Mouse (Mus musculus): ENCODE data around the gene Mul1. TPM values are rescaled to one million over a fixed set of nuclear protein-coding genes. Genes with fewer than 3 reads are reported as not detected.
"Not testable (repeated sequence)": the region's sequence is repeated elsewhere in the genome, so short reads cannot be mapped to it uniquely, and the experiment has no call there.

The Mul1 gene
- polyA plus RNA-seq, 1 experiment from 2014 or later = 20.1 TPM

DNA sequence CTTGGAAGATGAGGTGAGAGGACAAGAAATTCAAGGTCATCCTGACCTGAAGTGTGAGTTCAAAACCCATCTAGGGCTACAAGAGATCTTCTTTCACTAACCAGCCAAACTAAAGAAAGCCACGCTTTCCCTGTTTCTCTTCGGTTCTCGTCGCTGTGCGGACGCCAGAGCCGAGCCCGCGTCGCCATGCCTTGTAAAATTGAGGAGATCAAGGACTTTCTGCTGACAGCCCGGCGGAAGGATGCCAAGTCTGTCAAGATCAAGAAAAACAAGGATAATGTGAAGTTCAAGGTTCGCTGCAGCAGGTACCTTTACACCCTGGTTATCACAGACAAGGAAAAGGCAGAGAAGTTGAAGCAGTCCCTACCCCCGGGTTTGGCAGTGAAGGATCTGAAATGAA is 8.9 kb upstream of the Mul1 start:
- not testable (repeated sequence) for H3K9me3 ChIP-seq (ENCODE audit: control insufficient read depth, low read length); H3K27ac ChIP-seq (ENCODE audit: low read depth); ATAC-seq (replicated peaks; ENCODE audit: low FRiP score, low TSS enrichment, low read depth); H3K36me3 ChIP-seq (ENCODE audit: control insufficient read depth, insufficient read depth, low read length); H3K4me1 ChIP-seq (replicated peaks; ENCODE audit: control insufficient read depth, insufficient read depth, low read length); H3K9ac ChIP-seq (ENCODE audit: low read length); H3K4me2 ChIP-seq (ENCODE audit: low read length); H3K4me3 ChIP-seq (ENCODE audit: low read depth, low read length); DNase-seq (ENCODE audit: low spot score); H3K27me3 ChIP-seq (replicated peaks; ENCODE audit: control insufficient read depth, insufficient read depth, low read length)
- WGBS = 93% methylated on average over 14 of the region's 14 CpGs

DNA sequence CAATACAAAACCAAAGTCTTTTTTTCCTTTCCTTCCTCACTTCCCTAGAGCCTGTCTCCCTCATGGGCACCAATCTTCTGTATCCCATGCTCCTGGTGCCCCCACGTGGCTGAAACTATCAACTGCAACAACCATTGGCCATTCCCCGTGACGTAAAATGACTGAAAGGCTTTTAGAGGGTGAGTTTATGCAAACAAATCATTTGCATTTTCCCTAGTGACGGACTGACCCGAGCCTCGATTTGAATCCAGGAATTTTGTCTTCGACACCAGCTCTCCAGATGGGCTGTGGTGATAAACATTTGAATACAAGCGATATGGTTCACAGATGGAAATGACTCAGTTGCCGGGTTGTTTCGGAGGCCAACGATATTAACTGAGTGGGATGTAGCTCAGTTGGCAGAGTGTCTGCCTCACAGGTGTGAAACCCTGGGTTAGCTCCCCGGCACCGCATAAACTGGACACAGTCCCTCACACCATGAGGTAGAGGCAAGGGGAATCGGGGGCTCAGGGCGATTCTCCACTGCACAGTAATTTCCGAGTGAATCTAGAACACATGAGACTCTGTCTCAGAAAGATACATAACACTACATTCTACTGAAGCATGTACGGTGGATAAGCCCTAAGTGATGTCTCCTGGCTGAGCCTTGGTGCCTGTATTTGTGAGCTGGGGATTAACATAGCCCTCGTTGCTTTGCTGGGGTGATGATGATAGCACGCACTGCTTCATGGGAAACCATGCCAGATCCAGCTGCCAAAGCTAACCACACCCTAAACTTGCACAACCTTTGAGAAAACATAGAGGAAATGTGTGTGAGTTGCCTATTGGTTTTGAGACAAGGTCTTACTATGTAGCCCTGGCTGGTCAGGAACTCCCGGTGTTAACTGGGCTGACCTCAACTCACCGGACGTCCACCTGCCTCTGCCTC is 7.4 kb upstream of the Mul1 start:
- 0 out of 2 replicates have a peak, but pooled peaks cover 3% of the 10 kb centered on the region for H3K9me3 ChIP-seq (ENCODE audit: control insufficient read depth, low read length)
- DNase-seq (ENCODE audit: low spot score) = peak; percentile 95
- no peaks in the 10 kb centered on the region for H3K36me3 ChIP-seq (ENCODE audit: control insufficient read depth, insufficient read depth, low read length)
- no peak overlapping the region for H3K9ac ChIP-seq (ENCODE audit: low read length)
- 0 out of 2 replicates have a peak overlapping the region, but pooled peaks have one; percentile 2 for H3K4me3 ChIP-seq (ENCODE audit: low read depth, low read length)
- 37% methylated on average over 22 of the region's 22 CpGs for WGBS
- H3K27me3 ChIP-seq (replicated peaks; ENCODE audit: control insufficient read depth, insufficient read depth, low read length) = 0 out of 2 replicates have a peak, but pooled peaks cover 2% of the 10 kb centered on the region
- ATAC-seq (replicated peaks; ENCODE audit: low FRiP score, low TSS enrichment, low read depth) = 0 out of 2 replicates have a peak, but pooled peaks have one; percentile 36
- H3K27ac ChIP-seq (ENCODE audit: low read depth) = no peak overlapping the region
- no peaks in the 10 kb centered on the region for H3K4me1 ChIP-seq (replicated peaks; ENCODE audit: control insufficient read depth, insufficient read depth, low read length)
- 0 out of 2 replicates have a peak overlapping the region, but pooled peaks have one; percentile 15 for H3K4me2 ChIP-seq (ENCODE audit: low read length)

DNA sequence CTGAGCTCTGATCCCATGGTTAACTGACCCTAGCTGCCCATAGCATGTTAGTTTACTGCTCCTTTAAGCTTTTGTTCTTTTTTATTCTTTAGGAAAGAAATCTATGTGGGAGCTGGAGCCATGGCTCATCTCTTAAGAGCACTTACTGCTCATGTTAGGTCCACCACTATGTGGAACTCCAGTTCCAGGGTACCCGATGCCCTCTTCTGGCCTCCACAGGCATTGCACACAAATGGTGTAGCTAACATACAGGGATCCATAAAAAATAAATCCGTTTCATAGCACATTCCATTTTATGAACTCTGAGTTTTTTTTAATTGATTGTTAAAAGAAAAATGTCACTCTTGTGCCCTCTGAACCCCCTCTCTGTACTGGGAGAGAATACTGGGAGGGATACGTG is 4.7 kb upstream of the Mul1 start:
- H3K27me3 ChIP-seq (replicated peaks; ENCODE audit: control insufficient read depth, insufficient read depth, low read length) = 0 out of 2 replicates have a peak, but pooled peaks cover 2% of the 10 kb centered on the region
- ATAC-seq (replicated peaks; ENCODE audit: low FRiP score, low TSS enrichment, low read depth) (no peak), DNase-seq (ENCODE audit: low spot score) (no peak)
- H3K9ac ChIP-seq (ENCODE audit: low read length) = no peak overlapping the region
- no peak overlapping the region for H3K27ac ChIP-seq (ENCODE audit: low read depth)
- 38% methylated on average over 3 of the region's 3 CpGs for WGBS
- no peak overlapping the region for H3K4me2 ChIP-seq (ENCODE audit: low read length)
- no peaks in the 10 kb centered on the region for H3K36me3 ChIP-seq (ENCODE audit: control insufficient read depth, insufficient read depth, low read length)
- no peaks in the 10 kb centered on the region for H3K4me1 ChIP-seq (replicated peaks; ENCODE audit: control insufficient read depth, insufficient read depth, low read length)
- H3K4me3 ChIP-seq (ENCODE audit: low read depth, low read length) = no peak overlapping the region
- H3K9me3 ChIP-seq (ENCODE audit: control insufficient read depth, low read length) = no peaks in the 10 kb centered on the region

DNA sequence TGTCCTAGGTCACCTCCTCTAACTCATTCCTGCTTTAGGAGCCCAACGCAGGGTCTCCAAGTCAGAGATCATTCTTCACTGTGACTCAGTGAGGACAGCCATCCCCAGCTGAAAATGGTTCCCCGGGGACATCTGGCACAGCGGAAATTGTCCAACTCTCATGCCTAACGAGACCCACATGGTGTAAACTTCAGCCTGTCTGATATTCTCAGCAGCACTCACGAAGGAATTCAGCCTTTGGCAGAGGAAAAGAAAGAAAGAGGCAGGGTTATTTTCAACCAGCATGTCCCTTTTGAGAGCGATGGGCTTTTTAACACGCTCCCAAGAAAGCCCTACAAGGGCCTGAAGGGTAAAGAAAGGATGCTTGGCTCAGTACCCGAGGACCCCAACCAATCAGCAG is 3.1 kb upstream of the Mul1 start:
- H3K27ac ChIP-seq (ENCODE audit: low read depth) = no peak overlapping the region
- DNase-seq (ENCODE audit: low spot score) (no peak), ATAC-seq (replicated peaks; ENCODE audit: low FRiP score, low TSS enrichment, low read depth) (no peak)
- 64% methylated on average over 8 of the region's 8 CpGs for WGBS
- 0 out of 2 replicates have a peak, but pooled peaks cover 2% of the 10 kb centered on the region for H3K27me3 ChIP-seq (replicated peaks; ENCODE audit: control insufficient read depth, insufficient read depth, low read length)
- peaks cover 2% of the 10 kb centered on the region for H3K36me3 ChIP-seq (ENCODE audit: control insufficient read depth, insufficient read depth, low read length)
- H3K9ac ChIP-seq (ENCODE audit: low read length) = no peak overlapping the region
- no peak overlapping the region for H3K4me2 ChIP-seq (ENCODE audit: low read length)
- no peak overlapping the region for H3K4me3 ChIP-seq (ENCODE audit: low read depth, low read length)
- no peaks in the 10 kb centered on the region for H3K9me3 ChIP-seq (ENCODE audit: control insufficient read depth, low read length)
- H3K4me1 ChIP-seq (replicated peaks; ENCODE audit: control insufficient read depth, insufficient read depth, low read length) = peaks cover 9% of the 10 kb centered on the region

DNA sequence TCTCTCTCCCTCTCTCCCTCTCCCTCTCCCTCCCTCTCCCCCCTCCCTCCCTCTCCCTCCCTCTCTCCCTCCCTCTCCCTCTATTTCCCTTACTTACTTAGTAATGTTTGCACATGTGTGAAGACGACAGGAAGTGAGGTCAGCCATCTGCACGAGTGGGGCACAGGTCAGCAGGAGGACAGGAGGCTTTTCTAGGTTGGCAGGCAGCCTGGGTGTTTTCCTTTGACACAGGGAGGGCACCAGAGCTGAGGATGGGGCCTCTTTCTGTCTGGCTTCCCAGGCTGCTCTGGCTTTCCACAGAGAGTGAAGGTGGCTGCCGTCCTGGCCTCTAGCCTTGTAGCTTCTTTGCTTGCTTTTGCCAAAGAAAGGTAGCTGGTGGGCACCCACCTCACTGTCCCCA is 5.6 kb downstream of the Mul1 start:
- Histone ChIP-seq H3K4me1 (replicated peaks; ENCODE audit: control insufficient read depth, insufficient read depth, low read length) (peaks cover 8% of the 10 kb centered on the region), H3K9ac (ENCODE audit: low read length) (no peak overlapping the region), H3K27me3 (replicated peaks; ENCODE audit: control insufficient read depth, insufficient read depth, low read length) (no peaks in the 10 kb centered on the region), H3K4me2 (ENCODE audit: low read length) (no peak overlapping the region), H3K36me3 (ENCODE audit: control insufficient read depth, insufficient read depth, low read length) (peaks cover 52% of the 10 kb centered on the region), H3K4me3 (ENCODE audit: low read depth, low read length) (no peak overlapping the region), H3K27ac (ENCODE audit: low read depth) (no peak overlapping the region), H3K9me3 (ENCODE audit: control insufficient read depth, low read length) (no peaks in the 10 kb centered on the region)
- no peak for ATAC-seq (replicated peaks; ENCODE audit: low FRiP score, low TSS enrichment, low read depth)
- WGBS = 43% methylated on average over 3 of the region's 3 CpGs
- DNase-seq (ENCODE audit: low spot score) = no peak

DNA sequence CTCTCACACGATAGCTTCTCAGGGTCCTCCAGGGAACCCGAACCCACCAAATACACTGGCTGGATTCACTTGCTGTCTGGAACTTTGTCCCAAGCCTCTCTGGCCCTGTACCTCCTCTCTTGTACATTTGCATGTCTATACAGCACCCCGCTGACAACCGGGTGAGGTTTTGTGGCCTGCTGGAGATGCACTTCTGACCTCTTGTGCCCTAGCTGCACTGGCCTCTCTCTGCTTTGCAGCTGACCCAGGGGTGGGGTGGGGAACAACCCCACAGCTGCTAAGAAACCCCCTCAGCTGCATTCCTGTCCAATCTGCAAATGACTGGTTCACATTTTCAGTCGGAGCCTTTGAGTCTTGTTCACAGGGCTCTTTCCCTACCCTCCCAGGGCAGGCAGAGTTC is 10.5 kb downstream of the Mul1 start:
- DNase-seq (ENCODE audit: low spot score) (no peak), ATAC-seq (replicated peaks; ENCODE audit: low FRiP score, low TSS enrichment, low read depth) (no peak)
- 20% methylated on average over 5 of the region's 5 CpGs for WGBS
- no peaks in the 10 kb centered on the region for H3K27me3 ChIP-seq (replicated peaks; ENCODE audit: control insufficient read depth, insufficient read depth, low read length)
- no peak overlapping the region for H3K4me2 ChIP-seq (ENCODE audit: low read length)
- H3K36me3 ChIP-seq (ENCODE audit: control insufficient read depth, insufficient read depth, low read length) = peaks cover 16% of the 10 kb centered on the region
- H3K9ac ChIP-seq (ENCODE audit: low read length) = no peak overlapping the region
- H3K27ac ChIP-seq (ENCODE audit: low read depth) = no peak overlapping the region
- H3K4me1 ChIP-seq (replicated peaks; ENCODE audit: control insufficient read depth, insufficient read depth, low read length) = no peaks in the 10 kb centered on the region; the same call in 1 of the 2 replicates
- H3K9me3 ChIP-seq (ENCODE audit: control insufficient read depth, low read length) = no peaks in the 10 kb centered on the region
- H3K4me3 ChIP-seq (ENCODE audit: low read depth, low read length) = no peak overlapping the region

DNA sequence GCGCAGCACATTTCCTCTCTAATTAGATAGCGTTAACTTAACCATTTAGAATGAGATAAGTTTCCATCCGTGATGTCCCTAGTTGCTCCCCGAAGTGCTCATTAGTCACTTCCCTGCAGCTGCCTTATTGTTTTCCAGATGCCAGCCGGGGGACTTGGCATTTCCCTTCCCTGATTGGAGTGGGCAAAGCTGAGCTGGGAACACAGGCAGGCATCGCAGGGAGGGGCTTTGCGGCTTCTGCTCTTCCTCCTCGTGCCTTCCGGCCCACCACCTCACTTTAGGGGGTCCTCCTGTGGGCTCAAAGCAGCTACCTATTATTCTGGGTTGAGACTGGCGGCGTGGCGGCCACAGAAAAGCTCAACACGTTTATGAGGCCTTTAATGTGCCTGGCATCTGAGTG is 12.5 kb downstream of the Mul1 start:
- Histone ChIP-seq H3K9ac (ENCODE audit: low read length) (no peak overlapping the region), H3K4me2 (ENCODE audit: low read length) (no peak overlapping the region), H3K27me3 (replicated peaks; ENCODE audit: control insufficient read depth, insufficient read depth, low read length) (no peaks in the 10 kb centered on the region), H3K4me1 (replicated peaks; ENCODE audit: control insufficient read depth, insufficient read depth, low read length) (no peaks in the 10 kb centered on the region; the same call in 1 of the 2 replicates), H3K4me3 (ENCODE audit: low read depth, low read length) (no peak overlapping the region), H3K27ac (ENCODE audit: low read depth) (no peak overlapping the region), H3K9me3 (ENCODE audit: control insufficient read depth, low read length) (no peaks in the 10 kb centered on the region), H3K36me3 (ENCODE audit: control insufficient read depth, insufficient read depth, low read length) (no peaks in the 10 kb centered on the region)
- DNase-seq (ENCODE audit: low spot score) (no peak), ATAC-seq (replicated peaks; ENCODE audit: low FRiP score, low TSS enrichment, low read depth) (0 out of 2 replicates have a peak, but pooled peaks have one; percentile 2)
- WGBS = 25% methylated on average over 13 of the region's 13 CpGs

DNA sequence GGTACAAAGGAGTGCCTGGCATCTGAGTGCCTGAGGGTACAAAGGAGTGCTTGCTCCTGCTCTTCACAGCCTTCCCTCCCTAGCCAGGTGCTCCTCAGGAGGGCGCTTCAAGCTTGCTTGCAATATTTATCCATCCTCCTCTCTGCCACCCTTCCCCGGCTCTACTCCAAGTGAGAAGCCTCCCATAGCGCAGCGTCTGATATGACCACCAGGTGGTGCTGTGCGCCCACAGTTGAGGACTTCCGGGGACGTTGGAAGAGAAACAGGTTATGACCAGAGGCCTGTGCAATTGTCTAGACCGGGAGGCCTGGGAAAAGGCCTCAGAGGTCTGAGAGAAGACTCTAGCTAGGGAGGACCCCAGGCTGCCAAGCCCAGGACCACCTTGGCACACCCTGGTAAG is 12.9 kb downstream of the Mul1 start:
- DNase-seq (ENCODE audit: low spot score) (peak; percentile 98), ATAC-seq (replicated peaks; ENCODE audit: low FRiP score, low TSS enrichment, low read depth) (peak; percentile 69)
- Histone ChIP-seq H3K27me3 (replicated peaks; ENCODE audit: control insufficient read depth, insufficient read depth, low read length) (no peaks in the 10 kb centered on the region), H3K4me1 (replicated peaks; ENCODE audit: control insufficient read depth, insufficient read depth, low read length) (no peaks in the 10 kb centered on the region; the same call in 1 of the 2 replicates), H3K4me3 (ENCODE audit: low read depth, low read length) (no peak overlapping the region), H3K4me2 (ENCODE audit: low read length) (no peak overlapping the region), H3K27ac (ENCODE audit: low read depth) (no peak overlapping the region), H3K9me3 (ENCODE audit: control insufficient read depth, low read length) (no peaks in the 10 kb centered on the region), H3K9ac (ENCODE audit: low read length) (no peak overlapping the region), H3K36me3 (ENCODE audit: control insufficient read depth, insufficient read depth, low read length) (no peaks in the 10 kb centered on the region)
- WGBS = 0% methylated on average over 8 of the region's 8 CpGs

All from intestine, embryonic 14.5 days (tissue).